ENCODE assay signal across 9 mouse cellular contexts in genomic region chr9:123986217-123986616, GRCm38 (mm10). TPM values are rescaled to one million over a fixed set of nuclear protein-coding genes. Genes with fewer than 3 reads are reported as not detected.
DNase-seq lines count a peak whose midpoint lies in the region; ATAC-seq lines count a peak whose summit lies in the region.
"Had no signal": no experiment of that assay in that cellular context is flagged by ENCODE, and none has a peak within 500 bp of the region (broad histone marks: within the 10 kb centered on the region; RNA-seq: fewer than 3 reads in every experiment).

No protein-coding gene starts in this region.

- no peak overlapping the region for H3K27ac ChIP-seq in intestine, embryonic 15.5 days
- no peak overlapping the region for H3K27ac ChIP-seq in intestine, embryonic 16.5 days (ENCODE audit: low read length)
- H3K27ac ChIP-seq in macrophage: peak overlapping the region; percentile 84
- H3K27ac ChIP-seq: lung, embryonic 15.5 days had no signal

- no peak overlapping the region for H3K4me3 ChIP-seq in intestine, embryonic 15.5 days (replicated peaks)
- H3K4me3 ChIP-seq in intestine, embryonic 16.5 days (ENCODE audit: low read length): no peak overlapping the region
- H3K4me3 ChIP-seq in macrophage (ENCODE audit: inconsistent target): no peak overlapping the region
- H3K4me3 ChIP-seq: lung, embryonic 15.5 days had no signal

- WGBS in intestine, embryonic 15.5 days: 74% methylated on average over 2 of the region's 2 CpGs
- 73% methylated on average over 2 of the region's 2 CpGs for WGBS in intestine, embryonic 16.5 days
- WGBS in macrophage (ENCODE audit: missing documents): 50% methylated on average over 2 of the region's 2 CpGs

- H3K9me3 ChIP-seq in intestine, embryonic 15.5 days: no peaks in the 10 kb centered on the region
- H3K9me3 ChIP-seq in intestine, embryonic 16.5 days (ENCODE audit: control insufficient read depth, low read length): no peaks in the 10 kb centered on the region
- H3K9me3 ChIP-seq: lung, embryonic 15.5 days had no signal

- H3K27me3 ChIP-seq in intestine, embryonic 15.5 days (replicated peaks): no peaks in the 10 kb centered on the region
- no peaks in the 10 kb centered on the region for H3K27me3 ChIP-seq in intestine, embryonic 16.5 days (replicated peaks; ENCODE audit: control insufficient read depth, insufficient read depth, low read length)
- H3K27me3 ChIP-seq: lung, embryonic 15.5 days had no signal

- H3K9ac ChIP-seq in intestine, embryonic 15.5 days: no peak overlapping the region
- H3K9ac ChIP-seq in intestine, embryonic 16.5 days (ENCODE audit: low read depth, low read length): no peak overlapping the region
- H3K9ac ChIP-seq: lung, embryonic 15.5 days had no signal

- H3K36me3 ChIP-seq in intestine, embryonic 15.5 days: no peaks in the 10 kb centered on the region
- H3K36me3 ChIP-seq in intestine, embryonic 16.5 days (ENCODE audit: control insufficient read depth, insufficient read depth, low read length): no peaks in the 10 kb centered on the region
- no peaks in the 10 kb centered on the region for H3K36me3 ChIP-seq in macrophage (ENCODE audit: inconsistent target)
- H3K36me3 ChIP-seq: lung, embryonic 15.5 days had no signal

- H3K4me2 ChIP-seq in intestine, embryonic 15.5 days (replicated peaks): no peak overlapping the region
- no peak overlapping the region for H3K4me2 ChIP-seq in intestine, embryonic 16.5 days (ENCODE audit: low read depth, low read length)
- H3K4me2 ChIP-seq: lung, embryonic 15.5 days had no signal

- no peaks in the 10 kb centered on the region for H3K79me2 ChIP-seq in macrophage (ENCODE audit: inconsistent target)

- H3K4me1 ChIP-seq in intestine, embryonic 15.5 days (replicated peaks): no peaks in the 10 kb centered on the region
- no peaks in the 10 kb centered on the region for H3K4me1 ChIP-seq in intestine, embryonic 16.5 days (ENCODE audit: control insufficient read depth, insufficient read depth, low read length)
- H3K4me1 ChIP-seq: lung, embryonic 15.5 days had no signal

- 0 out of 2 replicates have a peak, but pooled peaks have one; percentile 34 for ATAC-seq in intestine, embryonic 15.5 days
- ATAC-seq in intestine, embryonic 16.5 days: no peak
- peak; percentile 83 for ATAC-seq in CD4-positive, CD25-positive, alpha-beta regulatory T cell, adult 4 months
- peak; percentile 67 for ATAC-seq in erythroid progenitor cell, adult 5-6 weeks (replicated peaks; ENCODE audit: low FRiP score, poor library complexity, severe bottlenecking)

- no peak for DNase-seq in gastrocnemius, postnatal 10 days
- no peak for DNase-seq in adrenal gland, adult 2 months
- no peak for DNase-seq in c-Kit-positive CD71-positive TER-119-positive erythroid progenitor cells, embryonic 14.5 days (ENCODE audit: low spot score)

RNA-seq across cellular contexts. Expression of gene Ccr1l1, which starts 8.0 kb away (rescaled TPM):
- polyA plus RNA-seq in intestine, embryonic 15.5 days (2015; fragmentation: Nextera tagmentation; extraction: Ambion mirVana): 0.24 TPM in 1 of 2 replicates, not detected in the other
- polyA plus RNA-seq in intestine, embryonic 16.5 days (2015; fragmentation: Nextera tagmentation; extraction: Ambion mirVana): not detected in 2 replicates
- not detected for polyA plus RNA-seq in CD4-positive, CD25-positive, alpha-beta regulatory T cell, adult 4 months (2017; shearing (Covaris generic))
- 6.7 TPM in 1 of 2 replicates, not detected in the other for total RNA-seq in erythroid progenitor cell, adult 5-6 weeks (2015; ENCODE audit: low replicate concordance)
- total RNA-seq in erythroid progenitor cell, adult 5-6 weeks (2017; ENCODE audit: low replicate concordance): 1.0 TPM in 1 of 2 replicates, not detected in the other
- total RNA-seq in macrophage (2018; cell fraction: chromatin; rRNA removed): 1 to 10 TPM in 20 of 26 experiments, under 1 TPM in 2, not detected in 4; 0.77 to 3.9 (median 1.5) TPM
- 1 to 10 TPM in 4 of 26 experiments, under 1 TPM in 22; 0.24 to 1.5 (median 0.67) TPM for total RNA-seq in macrophage (2018; cell fraction: cytosol; rRNA removed)
- total RNA-seq in macrophage (2018; cell fraction: nucleus; rRNA removed): 1 to 10 TPM in 23 of 26 experiments, under 1 TPM in 3; 0.79 to 4.5 (median 2.0) TPM
- polyA plus RNA-seq in macrophage (2018): 0.27 to 1.4 TPM (median 1.0 TPM) in 3 replicates
- total RNA-seq in gastrocnemius, postnatal 10 days (2021): not detected
- not detected for total RNA-seq in adrenal gland, adult 2 months (2021)
- polyA plus RNA-seq in adrenal gland, adult 2 months (2012; rRNA removed): not detected in 2 replicates
- polyA plus RNA-seq: lung, embryonic 15.5 days had no signal

RNA-seq across cellular contexts. Expression of gene Ccr1, which starts 17.7 kb away (rescaled TPM):
- polyA plus RNA-seq in intestine, embryonic 15.5 days (2015; fragmentation: Nextera tagmentation; extraction: Ambion mirVana): 3.3 and 3.7 TPM in 2 replicates
- polyA plus RNA-seq in intestine, embryonic 16.5 days (2015; fragmentation: Nextera tagmentation; extraction: Ambion mirVana): 3.7 and 4.0 TPM in 2 replicates
- under 1 TPM; 0.89 to 0.98 TPM for polyA plus RNA-seq in CD4-positive, CD25-positive, alpha-beta regulatory T cell, adult 4 months (2017; shearing (Covaris generic))
- total RNA-seq in erythroid progenitor cell, adult 5-6 weeks (2015; ENCODE audit: low replicate concordance): 7.1 and 24.9 TPM in 2 replicates
- total RNA-seq in erythroid progenitor cell, adult 5-6 weeks (2017; ENCODE audit: low replicate concordance): 2.6 and 9.9 TPM in 2 replicates
- total RNA-seq in macrophage (2018; cell fraction: chromatin; rRNA removed): 100 to 1,000 TPM in 1 of 26 experiments, 10 to 100 TPM in 15, 1 to 10 TPM in 10; 3.2 to 114 (median 15.1) TPM
- 100 to 1,000 TPM in 2 of 26 experiments, 10 to 100 TPM in 24; 12.2 to 163 (median 31.0) TPM for total RNA-seq in macrophage (2018; cell fraction: cytosol; rRNA removed)
- 100 to 1,000 TPM in 5 of 26 experiments, 10 to 100 TPM in 21; 15.0 to 152 (median 47.8) TPM for total RNA-seq in macrophage (2018; cell fraction: nucleus; rRNA removed)
- 22.8 to 148 TPM (median 64.7 TPM) in 3 replicates for polyA plus RNA-seq in macrophage (2018)
- 1 to 10 TPM; 1.4 to 3.3 TPM for total RNA-seq in gastrocnemius, postnatal 10 days (2021)
- total RNA-seq in adrenal gland, adult 2 months (2021): 1 to 10 TPM; 1.3 to 1.9 TPM
- polyA plus RNA-seq in adrenal gland, adult 2 months (2012; rRNA removed): 0.82 and 0.88 TPM in 2 replicates

RNA-seq across cellular contexts. Expression of gene Ccr3, which starts 35.6 kb away (rescaled TPM):
- polyA plus RNA-seq in intestine, embryonic 15.5 days (2015; fragmentation: Nextera tagmentation; extraction: Ambion mirVana): 0.10 TPM in 1 of 2 replicates, not detected in the other
- polyA plus RNA-seq in intestine, embryonic 16.5 days (2015; fragmentation: Nextera tagmentation; extraction: Ambion mirVana): 0.13 and 0.15 TPM in 2 replicates
- polyA plus RNA-seq in CD4-positive, CD25-positive, alpha-beta regulatory T cell, adult 4 months (2017; shearing (Covaris generic)): 1 to 10 TPM; 2.2 to 3.2 TPM
- total RNA-seq in erythroid progenitor cell, adult 5-6 weeks (2015; ENCODE audit: low replicate concordance): 21.4 and 26.3 TPM in 2 replicates
- total RNA-seq in erythroid progenitor cell, adult 5-6 weeks (2017; ENCODE audit: low replicate concordance): 14.7 and 15.8 TPM in 2 replicates
- total RNA-seq in macrophage (2018; cell fraction: chromatin; rRNA removed): 10 to 100 TPM in 2 of 26 experiments, 1 to 10 TPM in 18, under 1 TPM in 6; 0.50 to 23.6 (median 2.3) TPM
- 10 to 100 TPM in 4 of 26 experiments, 1 to 10 TPM in 20, under 1 TPM in 2; 0.97 to 19.4 (median 2.7) TPM for total RNA-seq in macrophage (2018; cell fraction: cytosol; rRNA removed)
- total RNA-seq in macrophage (2018; cell fraction: nucleus; rRNA removed): 10 to 100 TPM in 6 of 26 experiments, 1 to 10 TPM in 19, under 1 TPM in 1; 0.72 to 17.5 (median 4.5) TPM
- polyA plus RNA-seq in macrophage (2018): 4.1 to 30.2 TPM (median 6.8 TPM) in 3 replicates
- under 1 TPM in 1 of 2 experiments, not detected in 1; 0.18 TPM for total RNA-seq in gastrocnemius, postnatal 10 days (2021)
- not detected for total RNA-seq in adrenal gland, adult 2 months (2021)
- not detected in 2 replicates for polyA plus RNA-seq in adrenal gland, adult 2 months (2012; rRNA removed)
